Mouse (Mus musculus) limb, embryonic 12.5 days (tissue): ENCODE measurements around the gene Phactr1. TPM values are rescaled to one million over a fixed set of nuclear protein-coding genes. Genes with fewer than 3 reads are reported as not detected.

Experiments
- ATAC-seq: fragments of 200-750 bp; cut with Nextera tagmentation; 2 replicates; pipeline ENCODE4 v1.8.0; 2017; ENCODE audit warnings: low read depth, moderate TSS enrichment; ENCODE audit not compliant: insufficient number of reproducible peaks, insufficient read depth, low FRiP score, low TSS enrichment
- H3K27ac ChIP-seq: fragments of 300-500 bp; sonication (generic); 2 replicates; pipeline ENCODE4 v1.5.1; 2016; ENCODE audit warnings: mild to moderate bottlenecking, moderate library complexity
- H3K27me3 ChIP-seq: fragments of 300-500 bp; sonication (generic); 2 replicates; pipeline ENCODE4 v1.6.1; 2016; ENCODE audit warnings: mild to moderate bottlenecking, moderate library complexity
- H3K36me3 ChIP-seq: fragments of 300-500 bp; sonication (generic); 2 replicates; pipeline ENCODE4 v1.6.1; 2016; ENCODE audit warnings: mild to moderate bottlenecking, moderate library complexity
- H3K4me1 ChIP-seq: fragments of 300-500 bp; sonication (generic); replicated peaks from 2 replicates; pipeline ENCODE4 v1.6.1; 2016
- H3K4me2 ChIP-seq: fragments of 300-500 bp; sonication (generic); 2 replicates; pipeline ENCODE4 v1.6.1; 2016; ENCODE audit warnings: mild to moderate bottlenecking, moderate library complexity
- H3K4me3 ChIP-seq: fragments of 300-500 bp; sonication (generic); replicated peaks from 2 replicates; pipeline ENCODE4 v1.5.1; 2016; ENCODE audit warnings: mild to moderate bottlenecking
- H3K9ac ChIP-seq: fragments of 300-500 bp; sonication (generic); replicated peaks from 2 replicates; pipeline ENCODE4 v1.6.1; 2016; ENCODE audit warnings: mild to moderate bottlenecking, moderate library complexity
- H3K9me3 ChIP-seq: fragments of 300-500 bp; sonication (generic); 2 replicates; pipeline ENCODE4 v1.6.1; 2016; ENCODE audit warnings: mild to moderate bottlenecking, moderate library complexity
- WGBS: fragments of 180-500 bp; shearing (Covaris S2); methylation state at CpG from one replicate; pipeline ENCODE4 v1.1.7; 2016; 5-methylcytosine and 5-hydroxymethylcytosine counted together
- polyA plus RNA-seq: library from polyadenylated mRNA; unstranded; fragments of >200 nt; fragmentation: Nextera tagmentation; extraction: Ambion mirVana; gene quantifications from 2 replicates; pipeline ENCODE4 v1.2.1, GENCODE M21; 2016

Gene Phactr1
- polyA plus RNA-seq, 1 experiment from 2014 or later = 6.8 TPM

DNA sequence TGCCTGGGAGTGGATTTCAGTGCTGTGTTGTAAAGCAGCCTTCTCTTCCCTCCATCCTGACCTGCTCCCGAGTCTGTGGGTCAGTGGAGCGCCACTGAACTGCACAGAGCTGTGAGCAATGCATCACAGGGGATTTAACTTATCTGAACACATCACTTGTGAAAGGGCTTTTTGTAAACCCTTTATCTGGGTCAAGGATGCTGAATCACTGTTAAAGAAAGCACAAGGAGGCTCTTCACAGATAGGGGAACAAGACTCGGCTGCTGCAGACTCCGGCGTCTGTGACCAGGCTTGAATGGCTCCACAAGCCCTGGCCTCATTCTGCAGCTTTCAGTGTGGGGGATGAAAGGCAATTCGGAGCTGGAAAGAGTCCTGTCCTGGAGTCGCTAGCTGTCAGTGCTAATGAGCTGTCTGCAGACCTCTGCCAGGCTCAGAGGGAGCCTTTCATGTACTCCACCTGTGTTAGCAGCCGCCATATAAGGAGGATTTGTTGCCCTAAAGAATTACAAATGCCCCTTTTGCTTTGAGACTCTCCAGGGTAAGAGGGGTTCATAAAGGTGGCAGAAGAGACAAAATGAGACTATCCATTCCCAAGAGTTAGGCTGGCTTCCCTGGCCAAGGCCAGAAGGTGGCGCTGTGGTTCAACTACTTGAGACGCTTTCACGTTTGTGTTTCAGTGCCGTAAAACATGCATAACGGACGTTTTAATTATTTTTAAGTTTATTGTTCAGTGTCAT lies 502.2 kb downstream of the Phactr1 start:
- Histone ChIP-seq H3K4me1 (peaks cover 12% of the 10 kb centered on the region), H3K9ac (0 out of 2 replicates have a peak overlapping the region, but pooled peaks have one; percentile 35), H3K4me2 (peak overlapping the region; percentile 51), H3K27me3 (peaks cover 8% of the 10 kb centered on the region; the same call in 1 of the 2 replicates), H3K27ac (0 out of 2 replicates have a peak overlapping the region, but pooled peaks have one; percentile 45), H3K9me3 (no peaks in the 10 kb centered on the region), H3K36me3 (no peaks in the 10 kb centered on the region), H3K4me3 (peak overlapping the region; percentile 34)
- 6% methylated on average over 14 of the region's 14 CpGs for WGBS
- peak; percentile 30; the same call in 1 of the 2 replicates for ATAC-seq

DNA sequence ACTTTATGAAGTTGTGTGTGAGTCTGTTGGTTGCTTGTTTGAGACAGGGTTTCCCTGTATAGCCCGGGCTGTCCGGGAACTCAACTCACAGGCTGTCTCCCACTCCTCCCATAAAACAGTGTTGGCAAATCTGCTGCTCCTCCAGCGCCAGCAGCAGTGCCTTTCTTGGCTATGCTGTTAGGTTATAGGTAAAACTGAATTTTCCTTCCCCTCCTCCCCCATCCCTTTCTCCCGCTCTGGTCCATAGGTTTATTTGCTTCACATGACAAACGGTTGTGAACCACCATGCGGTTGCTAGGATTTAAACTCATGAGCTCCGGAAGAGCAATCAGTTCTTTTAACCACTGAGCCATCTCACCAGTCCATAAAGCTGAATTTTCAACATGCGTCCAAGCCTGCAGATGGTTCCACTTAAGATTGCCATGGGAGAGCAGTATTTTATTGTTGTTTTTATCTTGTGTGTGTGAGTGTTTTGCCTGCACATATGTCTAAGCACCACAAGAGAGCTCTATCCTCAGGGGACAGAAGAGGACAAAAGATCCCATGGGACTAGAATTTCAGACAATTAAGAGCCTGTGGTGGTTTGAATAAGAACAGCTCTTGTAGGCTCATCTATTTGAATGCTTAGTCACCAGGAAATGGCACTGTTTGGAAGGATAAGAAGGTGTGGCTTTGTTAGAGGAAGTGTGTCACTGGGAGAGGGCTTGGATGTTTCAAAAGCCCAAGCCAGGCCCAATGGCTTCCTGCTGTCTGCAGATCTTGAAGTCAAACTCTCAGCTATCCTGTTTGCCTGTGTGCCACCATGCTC lies 503.0 kb downstream of the Phactr1 start:
- Histone ChIP-seq H3K4me2 (peak overlapping the region; percentile 51), H3K4me3 (peak overlapping the region; percentile 34), H3K27ac (peak overlapping the region; percentile 36), H3K27me3 (peaks cover 8% of the 10 kb centered on the region; the same call in 1 of the 2 replicates), H3K9me3 (no peaks in the 10 kb centered on the region), H3K36me3 (no peaks in the 10 kb centered on the region), H3K9ac (0 out of 2 replicates have a peak overlapping the region, but pooled peaks have one; percentile 35), H3K4me1 (peaks cover 12% of the 10 kb centered on the region)
- 26% methylated on average over 8 of the region's 8 CpGs for WGBS
- ATAC-seq = peak; percentile 59; the same call in 1 of the 2 replicates

DNA sequence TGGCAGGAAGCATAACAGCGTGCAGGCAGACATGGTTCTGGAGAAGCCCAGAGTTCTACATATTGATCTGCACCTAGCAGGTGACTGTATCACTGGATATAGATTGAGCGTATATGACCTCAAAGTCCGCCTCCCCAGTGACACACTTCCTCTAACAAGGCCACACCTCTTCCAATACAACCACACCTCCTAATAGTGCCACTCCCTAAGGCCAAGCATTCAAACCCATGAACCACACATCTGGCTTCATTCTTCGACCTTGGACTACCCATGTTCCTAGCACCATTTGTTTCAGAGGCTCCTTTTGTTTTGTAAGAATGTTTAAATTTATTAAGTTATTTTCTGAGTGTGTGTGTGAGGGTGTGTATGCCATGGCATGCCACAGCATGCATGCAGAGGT lies 507.3 kb downstream of the Phactr1 start:
- no peaks in the 10 kb centered on the region for H3K36me3 ChIP-seq
- 94% methylated on average over 4 of the region's 4 CpGs for WGBS

More for the DNA sequence above, 507.3 kb downstream of the Phactr1 start:
- peaks cover 14% of the 10 kb centered on the region; the same call in 1 of the 2 replicates for H3K27me3 ChIP-seq
- peaks cover 16% of the 10 kb centered on the region for H3K4me1 ChIP-seq
- no peak overlapping the region for H3K27ac ChIP-seq
- H3K4me2 ChIP-seq = no peak overlapping the region
- no peak for ATAC-seq
- no peaks in the 10 kb centered on the region for H3K9me3 ChIP-seq
- no peak overlapping the region for H3K9ac ChIP-seq
- no peak overlapping the region for H3K4me3 ChIP-seq
